ENCODE assay signal across 20 mouse cellular contexts in the genomic region with DNA sequence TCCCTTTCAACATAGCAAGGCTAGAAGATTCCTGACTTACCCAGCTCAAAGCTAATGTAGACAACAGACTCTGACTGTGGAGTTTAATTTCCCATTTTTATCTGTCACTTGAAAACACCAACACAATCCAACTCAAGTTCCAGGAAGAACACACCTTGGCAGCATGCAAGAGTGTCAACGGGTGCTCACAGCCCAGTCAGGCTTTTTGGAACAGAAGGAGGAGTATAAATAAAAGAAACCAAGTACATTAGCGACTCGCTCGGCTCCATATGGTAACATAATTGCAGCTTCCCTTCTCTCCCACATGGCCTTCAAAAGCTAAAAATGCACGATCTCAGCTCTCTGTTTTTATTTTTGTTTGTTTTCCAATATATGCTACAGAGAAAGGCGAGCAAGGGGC.
DNase-seq lines count a peak whose midpoint lies in the region; ATAC-seq lines count a peak whose summit lies in the region.
"Had no signal": no experiment of that assay in that cellular context is flagged by ENCODE, and none has a peak within 500 bp of the region (broad histone marks: within the 10 kb centered on the region; RNA-seq: fewer than 3 reads in every experiment).

No protein-coding gene starts in this region.

- no peak overlapping the region for H3K9ac ChIP-seq in intestine, embryonic 16.5 days (ENCODE audit: low read depth, low read length)
- H3K9ac ChIP-seq: hindbrain, embryonic 15.5 days; limb, embryonic 15.5 days; neural tube, embryonic 15.5 days had no signal

- no peak overlapping the region for H3K4me2 ChIP-seq in intestine, embryonic 16.5 days (ENCODE audit: low read depth, low read length)
- H3K4me2 ChIP-seq: heart, embryonic 11.5 days; hindbrain, embryonic 15.5 days; limb, embryonic 15.5 days; midbrain, embryonic 11.5 days; neural tube, embryonic 15.5 days had no signal

- ATAC-seq in intestine, embryonic 16.5 days = no peak

- no peaks in the 10 kb centered on the region for H3K4me1 ChIP-seq in intestine, embryonic 16.5 days (ENCODE audit: control insufficient read depth, insufficient read depth, low read length)
- H3K4me1 ChIP-seq: limb, embryonic 15.5 days had no signal

- intact Hi-C loops in left cerebral cortex, postnatal 25 days (cut with DNase I) = no loop called here

- H3K4me3 ChIP-seq in intestine, embryonic 16.5 days (ENCODE audit: low read length) = no peak overlapping the region
- H3K4me3 ChIP-seq: hindbrain, embryonic 15.5 days; limb, embryonic 15.5 days; neural tube, embryonic 15.5 days had no signal

- H3K9me3 ChIP-seq in intestine, embryonic 16.5 days (ENCODE audit: control insufficient read depth, low read length) = no peaks in the 10 kb centered on the region
- H3K9me3 ChIP-seq: hindbrain, embryonic 15.5 days; limb, embryonic 15.5 days; neural tube, embryonic 15.5 days had no signal

- WGBS in intestine, embryonic 16.5 days = 74% methylated on average over 6 of the region's 6 CpGs

- DNase-seq in cerebellum, adult 9-10 months = peak; percentile 5
- no peak for DNase-seq in cerebellum, adult 8-10 months
- peak; percentile 34 to 64 for DNase-seq in left cerebral cortex, postnatal 25 days (ENCODE audit: low spot score in 2 of 2)
- DNase-seq in left cerebral cortex, adult 11 months (ENCODE audit: low spot score) = no peak
- DNase-seq in layer of hippocampus, adult 8-10 months (ENCODE audit: low spot score in 2 of 2) = peak; percentile 18 to 21
- peak; percentile 74 for DNase-seq in telencephalon, adult 2 months (ENCODE audit: low read depth, low spot score)
- DNase-seq in spleen, postnatal 14 days (ENCODE audit: low spot score in 2 of 2) = no peak
- DNase-seq: gastrocnemius, postnatal 36 days; kidney, adult 11 months; kidney, postnatal 10 days; lung, adult 18-20 months; lung, postnatal 36 days; retina, postnatal 1 day; thymus, postnatal 14 days had no signal

- H3K27me3 ChIP-seq in intestine, embryonic 16.5 days (replicated peaks; ENCODE audit: control insufficient read depth, insufficient read depth, low read length) = no peaks in the 10 kb centered on the region
- H3K27me3 ChIP-seq: hindbrain, embryonic 15.5 days; limb, embryonic 15.5 days; neural tube, embryonic 15.5 days had no signal

- H3K27ac ChIP-seq in intestine, embryonic 16.5 days (ENCODE audit: low read length) = no peak overlapping the region
- H3K27ac ChIP-seq: hindbrain, embryonic 15.5 days; limb, embryonic 15.5 days; neural tube, embryonic 15.5 days had no signal

- H3K36me3 ChIP-seq in intestine, embryonic 16.5 days (ENCODE audit: control insufficient read depth, insufficient read depth, low read length) = no peaks in the 10 kb centered on the region
- H3K36me3 ChIP-seq: hindbrain, embryonic 15.5 days; limb, embryonic 15.5 days; neural tube, embryonic 15.5 days had no signal

Comparison
In these comparisons a context has a peak if more than half of its experiments do, and no peak if none do; other contexts are left out.
1. DNase-seq: peak in cerebellum, adult 9-10 months (single experiment), left cerebral cortex, postnatal 25 days (2 of 2), layer of hippocampus, adult 8-10 months (2 of 2) and telencephalon, adult 2 months (single experiment); none in cerebellum, adult 8-10 months (single experiment), left cerebral cortex, adult 11 months (single experiment) and spleen, postnatal 14 days (0 of 2).